Mouse (Mus musculus) monocyte, adult 2 months (primary cell): ENCODE results near the gene Rimbp2.

Source experiments
- DNase-seq, 2 experiments: peaks; one replicate each; pipeline ENCODE4 v3.0.0; 2022; ENCODE audit warnings: low spot score in 2 of 2, low read depth in 1 of 2

The Rimbp2 gene

DNA sequence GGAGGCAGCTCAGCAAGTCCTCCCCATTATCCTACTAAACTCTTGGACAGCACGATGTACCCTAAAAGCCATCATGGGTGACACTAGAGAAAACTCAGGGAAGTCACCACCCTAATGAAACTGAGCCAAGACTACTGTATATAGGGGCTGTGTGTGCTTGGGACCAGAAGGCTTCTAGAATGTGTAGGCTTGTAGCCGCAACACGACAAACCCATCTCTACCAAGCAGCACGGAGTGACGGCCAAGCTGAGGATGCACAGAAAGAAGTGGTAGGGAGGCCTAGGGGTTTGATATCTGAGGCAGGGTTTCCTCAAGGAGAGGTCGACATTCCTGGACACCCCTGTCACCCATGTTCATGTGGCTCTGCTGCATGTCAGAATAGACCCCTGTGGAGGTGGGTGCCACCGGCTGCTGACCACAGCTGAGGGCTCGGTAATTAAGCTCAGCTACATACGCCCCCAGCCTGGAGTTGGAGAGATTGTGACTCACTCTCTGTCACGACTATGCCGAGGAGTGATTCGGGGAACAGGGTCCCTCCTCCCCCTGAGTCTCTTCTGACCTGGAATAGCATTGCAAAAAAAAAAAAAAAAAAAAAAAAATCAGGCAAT is 106.7 kb downstream of the Rimbp2 start:
- no peak for DNase-seq

DNA sequence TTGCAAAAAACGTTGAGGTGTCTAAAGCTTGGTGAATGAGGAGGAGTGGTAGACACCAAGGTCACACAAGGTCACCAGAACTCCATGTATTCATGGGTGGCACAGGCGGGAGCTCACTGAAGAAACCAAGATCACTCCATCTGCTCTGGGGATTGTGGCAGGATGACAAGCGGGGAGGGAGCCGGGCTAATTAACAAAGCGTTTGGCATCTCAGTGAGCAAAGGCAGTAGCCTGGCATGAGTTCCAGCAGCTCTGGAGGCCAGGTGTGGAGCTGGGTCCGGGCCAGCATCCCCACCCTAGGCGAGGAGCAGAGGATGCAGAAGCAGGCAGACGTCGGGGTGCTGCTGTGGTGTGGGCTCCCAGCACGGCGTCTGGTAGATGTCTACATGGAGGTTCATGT is 108.3 kb downstream of the Rimbp2 start:
- DNase-seq: no peak

GRCm38 (mm10) chr5:128843982-128844381 is 109.3 kb downstream of the Rimbp2 start:
- DNase-seq: no peak

GRCm38 (mm10) chr5:128841541-128841940 is 111.7 kb downstream of the Rimbp2 start:
- DNase-seq: no peak

GRCm38 (mm10) chr5:128837045-128837444 is 116.2 kb downstream of the Rimbp2 start:
- no peak for DNase-seq

GRCm38 (mm10) chr5:128834126-128834525 is 119.2 kb downstream of the Rimbp2 start:
- DNase-seq: no peak

GRCm38 (mm10) chr5:128822843-128823242 is 130.4 kb downstream of the Rimbp2 start:
- no peak for DNase-seq

GRCm38 (mm10) chr5:128819638-128820285 is 133.5 kb downstream of the Rimbp2 start:
- no peak for DNase-seq

DNA sequence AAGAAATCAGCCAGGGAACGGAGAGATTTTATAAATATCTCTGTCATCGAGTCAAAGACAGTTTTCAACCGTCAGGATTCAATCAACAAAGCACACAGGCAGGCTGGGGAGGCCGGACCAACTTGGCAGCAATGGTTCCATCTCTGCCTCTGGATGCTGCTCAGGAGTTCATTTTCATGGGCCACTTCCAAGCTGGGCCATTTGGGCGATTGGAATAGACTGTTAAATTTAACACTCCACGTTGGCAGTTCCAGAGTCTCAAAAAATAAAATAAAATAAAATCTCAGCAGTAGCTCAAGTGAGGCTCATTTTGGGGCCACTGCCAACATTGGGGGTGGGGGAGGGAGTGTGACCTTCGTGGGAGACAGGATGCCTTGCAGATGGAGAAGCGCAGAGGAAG is 137.7 kb downstream of the Rimbp2 start:
- no peak for DNase-seq

GRCm38 (mm10) chr5:128815078-128815477 is 138.2 kb downstream of the Rimbp2 start:
- DNase-seq: no peak

GRCm38 (mm10) chr5:128813121-128813520 is 140.2 kb downstream of the Rimbp2 start:
- DNase-seq: no peak

DNA sequence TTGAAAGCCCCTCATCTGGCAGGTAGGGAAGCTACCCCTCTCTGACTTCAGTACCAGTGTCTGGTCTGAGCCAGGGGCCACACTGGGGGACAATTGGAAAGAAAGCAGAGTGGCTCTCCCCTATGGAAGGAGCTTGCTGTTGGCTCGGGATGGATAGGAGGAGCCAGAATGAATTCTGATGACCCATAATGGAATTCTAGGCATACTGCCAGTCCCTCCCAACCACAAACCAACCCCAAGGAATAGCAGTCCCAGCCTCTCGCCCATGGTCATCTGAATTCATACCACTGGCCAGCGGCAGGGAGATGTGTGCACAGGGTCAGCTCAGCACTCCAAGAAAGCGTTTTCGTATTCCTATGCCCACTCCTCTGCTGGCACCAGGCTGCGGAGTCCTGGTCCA is 141.9 kb downstream of the Rimbp2 start:
- no peak for DNase-seq

GRCm38 (mm10) chr5:128810006-128810405 is 143.3 kb downstream of the Rimbp2 start:
- DNase-seq: no peak

DNA sequence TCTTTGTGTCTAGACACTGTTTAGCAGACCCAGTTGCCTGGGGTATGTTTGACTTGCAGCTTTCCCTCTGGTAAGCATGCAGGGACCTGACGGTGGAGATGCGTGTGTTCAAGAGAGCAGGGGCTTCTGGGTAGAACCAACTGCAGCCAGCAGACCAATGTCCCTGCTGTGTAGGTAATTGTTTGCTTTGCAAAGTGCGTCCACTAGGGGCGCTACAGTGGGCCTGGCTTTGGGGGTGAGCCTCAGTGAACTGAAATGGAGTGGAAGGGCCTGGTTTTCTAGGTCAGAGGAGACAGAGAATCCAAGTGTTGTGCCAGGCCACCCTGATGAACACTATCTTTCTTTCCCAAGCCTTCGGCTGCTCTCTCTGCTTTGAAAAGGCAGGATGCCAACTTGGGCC is 143.9 kb downstream of the Rimbp2 start:
- DNase-seq: no peak

DNA sequence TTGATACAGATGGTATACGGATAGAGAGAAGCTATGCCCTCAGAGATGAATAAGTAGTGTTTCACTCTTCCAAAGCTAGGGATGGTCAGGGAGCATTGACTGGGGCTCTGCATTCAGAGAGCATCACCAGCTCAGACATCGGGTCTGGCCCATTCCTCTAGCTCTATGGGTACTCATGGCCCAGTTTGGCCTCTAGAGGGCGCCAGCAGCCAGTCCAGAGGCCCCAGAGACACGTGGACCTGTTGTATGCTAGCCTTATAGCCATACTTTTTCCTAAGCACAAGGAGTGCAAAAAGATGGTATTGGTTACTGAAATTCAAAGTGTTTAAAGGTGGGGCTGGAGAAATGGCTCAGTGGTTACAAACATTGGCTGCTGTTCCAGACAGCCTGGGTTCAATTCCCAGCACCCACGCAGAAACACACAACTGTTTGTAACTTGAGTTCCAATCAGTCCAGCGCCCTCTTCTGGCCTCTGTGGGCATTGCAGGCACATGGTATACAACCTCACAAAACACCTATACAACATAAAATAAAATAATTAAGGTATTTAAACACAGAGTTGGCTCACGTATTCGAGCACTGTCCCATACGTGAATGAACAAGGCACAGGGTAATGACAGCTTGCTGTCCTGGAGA is 144.6 kb downstream of the Rimbp2 start:
- DNase-seq: no peak

DNA sequence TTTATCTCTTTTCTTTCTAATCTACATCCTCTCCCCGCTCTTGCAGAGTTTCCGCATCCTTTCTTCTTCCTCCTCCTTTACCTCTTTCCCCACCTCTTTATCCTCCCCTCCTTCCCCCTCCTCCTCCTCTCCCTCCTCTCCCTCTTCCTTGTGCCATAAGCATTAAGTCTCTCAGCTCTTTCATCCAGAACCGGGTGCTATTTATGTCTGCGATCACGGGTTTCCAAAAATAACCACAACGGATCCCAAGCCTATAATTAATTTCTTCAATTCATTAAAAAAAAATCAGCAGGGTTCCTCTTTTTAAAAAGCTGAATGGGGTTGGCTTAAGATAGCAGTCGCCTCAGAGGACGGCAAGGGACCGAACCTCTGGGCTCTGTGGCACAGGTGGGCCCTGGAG is 145.9 kb downstream of the Rimbp2 start:
- no peak for DNase-seq

- no peak for DNase-seq
Observed at GRCm38 (mm10) chr5:128806296-128806998, 146.8 kb downstream of the Rimbp2 start.

- no peak for DNase-seq
Observed at GRCm38 (mm10) chr5:128805092-128805491, 148.2 kb downstream of the Rimbp2 start.

- DNase-seq: no peak
Observed at GRCm38 (mm10) chr5:128800592-128800991, 152.7 kb downstream of the Rimbp2 start.

GRCm38 (mm10) chr5:128781621-128782020 is 171.7 kb downstream of the Rimbp2 start:
- DNase-seq: no peak

GRCm38 (mm10) chr5:128776386-128776785 is 176.9 kb downstream of the Rimbp2 start:
- no peak for DNase-seq

- DNase-seq: no peak
Observed at GRCm38 (mm10) chr5:128769026-128769631, 184.2 kb downstream of the Rimbp2 start.
